Mouse (Mus musculus): ENCODE measurements around the gene Grin3a. TPM values are rescaled to one million over a fixed set of nuclear protein-coding genes. Genes with fewer than 3 reads are reported as not detected.
A peak's percentile ranks its signal among the peaks of the same experiment; 100 is the strongest.

Grin3a gene
- polyA plus RNA-seq, 1 experiment from 2014 or later, result 0.60 TPM

- H3K27me3 ChIP-seq (ENCODE audit: low read depth, poor library complexity, severe bottlenecking), result no peaks in the 10 kb centered on the region
- no peaks in the 10 kb centered on the region for H3K36me3 ChIP-seq
- WGBS, result 86% methylated on average over 5 of the region's 5 CpGs
- H3K4me1 ChIP-seq, result no peaks in the 10 kb centered on the region
- H3K4me3 ChIP-seq, result no peak overlapping the region
- DNase-seq (ENCODE audit: low spot score), result no peak
- no peaks in the 10 kb centered on the region for H3K9me3 ChIP-seq (replicated peaks)
- no peak overlapping the region for H3K27ac ChIP-seq
These were observed 104.5 kb downstream of the Grin3a start for GRCm38 (mm10) chr4:49740796-49741766.

GRCm38 (mm10) chr4:49739561-49739960, 106.0 kb downstream of the Grin3a start:
- no peak for DNase-seq (ENCODE audit: low spot score)
- no peak overlapping the region for H3K4me3 ChIP-seq
- H3K9me3 ChIP-seq (replicated peaks), result no peaks in the 10 kb centered on the region
- H3K4me1 ChIP-seq, result no peaks in the 10 kb centered on the region
- H3K27ac ChIP-seq, result no peak overlapping the region
- no peaks in the 10 kb centered on the region for H3K27me3 ChIP-seq (ENCODE audit: low read depth, poor library complexity, severe bottlenecking)
- no peaks in the 10 kb centered on the region for H3K36me3 ChIP-seq
- 79% methylated on average over 1 of the region's 1 CpGs for WGBS

GRCm38 (mm10) chr4:49729326-49729725, 116.2 kb downstream of the Grin3a start:
- H3K27ac ChIP-seq, result no peak overlapping the region
- WGBS, result 93% methylated on average over 3 of the region's 3 CpGs
- no peak for DNase-seq (ENCODE audit: low spot score)
- H3K9me3 ChIP-seq (replicated peaks), result no peaks in the 10 kb centered on the region
- H3K4me3 ChIP-seq, result no peak overlapping the region
- no peaks in the 10 kb centered on the region for H3K4me1 ChIP-seq
- H3K36me3 ChIP-seq, result no peaks in the 10 kb centered on the region
- no peaks in the 10 kb centered on the region for H3K27me3 ChIP-seq (ENCODE audit: low read depth, poor library complexity, severe bottlenecking)

- DNase-seq (ENCODE audit: low spot score), result no peak
- H3K4me3 ChIP-seq, result no peak overlapping the region
- H3K9me3 ChIP-seq (replicated peaks), result no peaks in the 10 kb centered on the region
- H3K27ac ChIP-seq, result no peak overlapping the region
- 96% methylated on average over 2 of the region's 2 CpGs for WGBS
- H3K4me1 ChIP-seq, result no peaks in the 10 kb centered on the region
- no peaks in the 10 kb centered on the region for H3K27me3 ChIP-seq (ENCODE audit: low read depth, poor library complexity, severe bottlenecking)
- H3K36me3 ChIP-seq, result no peaks in the 10 kb centered on the region
These were observed 121.6 kb downstream of the Grin3a start for GRCm38 (mm10) chr4:49723908-49724307.

- Histone ChIP-seq H3K4me1 (peaks cover 7% of the 10 kb centered on the region), H3K36me3 (no peaks in the 10 kb centered on the region), H3K27me3 (ENCODE audit: low read depth, poor library complexity, severe bottlenecking) (no peaks in the 10 kb centered on the region), H3K4me3 (no peak overlapping the region), H3K9me3 (replicated peaks) (no peaks in the 10 kb centered on the region), H3K27ac (no peak overlapping the region)
- 75% methylated on average over 12 of the region's 12 CpGs for WGBS
- no peak for DNase-seq (ENCODE audit: low spot score)
These were observed 153.9 kb downstream of the Grin3a start for GRCm38 (mm10) chr4:49691405-49692194.

GRCm38 (mm10) chr4:49688594-49689288, 156.8 kb downstream of the Grin3a start:
- H3K27ac ChIP-seq, result no peak overlapping the region
- 23% methylated on average over 9 of the region's 9 CpGs for WGBS
- H3K4me1 ChIP-seq, result peaks cover 7% of the 10 kb centered on the region
- no peaks in the 10 kb centered on the region for H3K9me3 ChIP-seq (replicated peaks)
- DNase-seq (ENCODE audit: low spot score), result peak; percentile 60
- H3K36me3 ChIP-seq, result no peaks in the 10 kb centered on the region
- H3K27me3 ChIP-seq (ENCODE audit: low read depth, poor library complexity, severe bottlenecking), result no peaks in the 10 kb centered on the region
- H3K4me3 ChIP-seq, result no peak overlapping the region

GRCm38 (mm10) chr4:49681812-49682211, 163.7 kb downstream of the Grin3a start, which contains the start of gene Ppp3r2:
Ppp3r2 (minus strand) TSS chr4:49682024.
- DNase-seq (ENCODE audit: low spot score), result no peak
- no peaks in the 10 kb centered on the region for H3K4me1 ChIP-seq
- no peaks in the 10 kb centered on the region for H3K9me3 ChIP-seq (replicated peaks)
- no peak within 1 kb of the TSS for H3K4me3 ChIP-seq
- no peaks in the 10 kb centered on the region for H3K36me3 ChIP-seq
- no peak within 1 kb of the TSS for H3K27ac ChIP-seq
- 90% methylated on average over 13 of the region's 13 CpGs for WGBS
- no peaks in the 10 kb centered on the region for H3K27me3 ChIP-seq (ENCODE audit: low read depth, poor library complexity, severe bottlenecking)

GRCm38 (mm10) chr4:49680171-49680875, 165.2 kb downstream of the Grin3a start:
- Histone ChIP-seq H3K9me3 (replicated peaks) (no peaks in the 10 kb centered on the region), H3K27me3 (ENCODE audit: low read depth, poor library complexity, severe bottlenecking) (no peaks in the 10 kb centered on the region), H3K36me3 (no peaks in the 10 kb centered on the region), H3K27ac (no peak overlapping the region), H3K4me1 (no peaks in the 10 kb centered on the region), H3K4me3 (no peak overlapping the region)
- 93% methylated on average over 11 of the region's 11 CpGs for WGBS
- DNase-seq (ENCODE audit: low spot score), result no peak

GRCm38 (mm10) chr4:49676790-49677189, 168.8 kb downstream of the Grin3a start:
- Histone ChIP-seq H3K9me3 (replicated peaks) (no peaks in the 10 kb centered on the region), H3K27me3 (ENCODE audit: low read depth, poor library complexity, severe bottlenecking) (no peaks in the 10 kb centered on the region), H3K4me3 (no peak overlapping the region), H3K27ac (no peak overlapping the region), H3K4me1 (no peaks in the 10 kb centered on the region), H3K36me3 (no peaks in the 10 kb centered on the region)
- no peak for DNase-seq (ENCODE audit: low spot score)
- WGBS, result 85% methylated on average over 7 of the region's 7 CpGs

GRCm38 (mm10) chr4:49676071-49676470, 169.5 kb downstream of the Grin3a start:
- H3K27me3 ChIP-seq (ENCODE audit: low read depth, poor library complexity, severe bottlenecking), result no peaks in the 10 kb centered on the region
- 94% methylated on average over 6 of the region's 6 CpGs for WGBS
- H3K36me3 ChIP-seq, result no peaks in the 10 kb centered on the region
- H3K4me1 ChIP-seq, result no peaks in the 10 kb centered on the region
- no peak for DNase-seq (ENCODE audit: low spot score)
- H3K27ac ChIP-seq, result no peak overlapping the region
- no peak overlapping the region for H3K4me3 ChIP-seq
- no peaks in the 10 kb centered on the region for H3K9me3 ChIP-seq (replicated peaks)

GRCm38 (mm10) chr4:49664850-49665249, 180.7 kb downstream of the Grin3a start:
- 98% methylated on average over 5 of the region's 5 CpGs for WGBS
- Histone ChIP-seq H3K9me3 (replicated peaks) (no peaks in the 10 kb centered on the region), H3K4me1 (peaks cover 9% of the 10 kb centered on the region), H3K4me3 (no peak overlapping the region), H3K27ac (no peak overlapping the region), H3K36me3 (peaks cover 24% of the 10 kb centered on the region), H3K27me3 (ENCODE audit: low read depth, poor library complexity, severe bottlenecking) (no peaks in the 10 kb centered on the region)
- no peak for DNase-seq (ENCODE audit: low spot score)

- Histone ChIP-seq H3K4me1 (peaks cover 7% of the 10 kb centered on the region), H3K27me3 (ENCODE audit: low read depth, poor library complexity, severe bottlenecking) (no peaks in the 10 kb centered on the region), H3K4me3 (no peak overlapping the region), H3K27ac (no peak overlapping the region), H3K36me3 (peaks cover 49% of the 10 kb centered on the region), H3K9me3 (replicated peaks) (no peaks in the 10 kb centered on the region)
- no peak for DNase-seq (ENCODE audit: low spot score)
- WGBS, result 80% methylated on average over 4 of the region's 4 CpGs
These were observed 183.3 kb downstream of the Grin3a start for GRCm38 (mm10) chr4:49662231-49662630.

Measured in limb, embryonic 10.5 days (tissue).